Mouse (Mus musculus) cerebellum, adult (tissue): Measurements from ENCODE around the gene Gpr75.

ENCODE experiments used
- ATAC-seq: cut with Nextera tagmentation; 2 replicates; pipeline ENCODE4 v1.9.2; 2017; ENCODE audit warnings: mild to moderate bottlenecking, moderate library complexity, mixed read lengths; ENCODE audit not compliant: insufficient number of reproducible peaks, low FRiP score, low TSS enrichment

The Gpr75 gene

DNA sequence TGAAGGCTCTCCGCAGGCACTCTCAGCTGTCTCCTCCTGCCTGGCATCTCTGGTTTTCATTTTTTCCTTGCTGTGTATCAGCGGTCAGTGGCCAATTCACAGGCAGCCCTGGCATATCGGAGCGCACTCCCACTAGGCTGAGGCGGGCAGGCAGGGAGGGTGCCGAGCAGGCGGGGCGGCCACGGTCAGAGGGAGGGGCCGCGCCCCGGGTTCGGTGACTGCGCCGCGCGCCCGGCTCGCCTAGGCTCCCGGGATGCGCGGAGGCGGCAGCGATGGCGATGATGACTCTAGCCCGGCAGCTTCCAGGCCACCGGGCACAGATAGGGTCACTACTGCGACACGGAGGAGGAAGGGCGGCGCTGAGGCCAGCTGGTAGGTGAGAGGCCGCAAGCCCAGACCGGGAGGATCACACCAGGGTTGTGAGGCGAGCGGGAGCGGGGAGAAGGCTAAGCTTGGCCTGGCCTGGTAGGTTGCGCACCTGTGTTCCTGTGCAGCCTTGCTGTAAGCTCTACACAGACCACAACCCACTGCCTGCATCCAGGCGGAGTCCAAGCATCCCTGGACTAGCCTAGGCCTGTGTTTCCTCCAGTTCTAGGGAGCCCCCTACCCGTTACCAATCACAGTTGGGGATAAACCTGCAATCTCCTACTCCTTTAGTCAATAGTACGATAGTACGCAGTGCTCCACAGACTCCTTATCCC lies at the start of gene Gpr75, which contains the start of gene Asb3:
Gene Gpr75 (plus strand): TSS at position 188 of the 701 bp plus-strand sequence.
Gene Asb3 (plus strand): TSS at position 246 of the 701 bp plus-strand sequence.
- peak; percentile 96 for ATAC-seq

DNA sequence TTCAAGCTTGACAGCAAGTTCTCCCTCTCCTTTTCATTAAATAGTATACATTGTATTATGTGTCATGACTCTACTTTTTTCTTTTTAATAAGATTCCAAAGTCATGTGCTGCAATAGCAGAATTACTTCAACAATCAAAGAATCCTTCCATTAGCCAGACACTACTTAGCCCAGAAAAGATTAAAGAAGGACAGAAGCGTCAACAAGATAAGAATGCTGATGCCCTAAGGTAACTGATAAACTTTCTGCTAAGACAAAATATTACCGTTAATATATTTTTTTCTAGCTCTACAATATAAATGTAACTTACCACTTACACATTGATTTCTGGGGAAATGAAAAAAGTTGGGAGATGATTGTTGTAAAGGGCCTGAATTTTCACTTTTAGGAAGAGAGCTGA lies 46.4 kb upstream of the Gpr75 start:
- ATAC-seq: no peak

DNA sequence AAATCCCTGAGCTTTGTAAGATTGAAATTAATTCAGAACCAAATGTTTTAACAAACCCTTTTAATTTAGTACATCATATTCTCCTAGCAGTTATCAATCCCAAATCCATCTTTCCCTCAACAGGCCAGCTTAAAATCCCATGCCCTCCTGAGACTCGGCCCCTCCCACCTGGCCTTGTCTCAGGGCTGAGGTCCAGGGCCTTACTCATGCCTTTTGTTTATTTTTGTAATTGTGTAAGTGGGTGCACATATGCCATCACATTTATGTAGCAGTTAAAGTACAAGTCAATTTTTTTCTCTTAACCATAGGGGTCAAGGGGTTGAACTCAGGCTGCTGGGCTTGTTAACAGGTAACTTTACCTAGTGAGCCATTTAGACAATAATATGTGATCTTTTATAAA lies 40.8 kb upstream of the Gpr75 start:
- no peak for ATAC-seq

DNA sequence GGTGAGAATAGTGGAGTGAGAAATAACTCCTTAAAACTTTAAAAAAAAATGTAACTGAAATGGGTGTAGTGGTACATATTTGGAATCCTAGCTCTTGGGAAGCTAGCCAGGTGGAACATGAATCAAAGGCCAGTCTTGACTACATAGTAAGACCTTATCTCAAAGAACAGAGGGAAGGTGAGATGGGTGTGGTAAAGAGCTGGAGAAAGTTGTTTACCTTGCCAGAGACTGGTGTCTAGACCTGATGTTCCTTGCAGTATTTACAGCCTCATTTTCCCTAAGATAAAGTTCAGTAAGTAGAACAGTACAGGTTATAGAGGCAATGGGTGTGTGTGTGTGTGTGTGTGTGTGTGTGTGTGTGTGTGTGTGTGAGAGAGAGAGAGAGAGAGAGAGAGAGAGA lies 12.7 kb upstream of the Gpr75 start:
- no peak for ATAC-seq

DNA sequence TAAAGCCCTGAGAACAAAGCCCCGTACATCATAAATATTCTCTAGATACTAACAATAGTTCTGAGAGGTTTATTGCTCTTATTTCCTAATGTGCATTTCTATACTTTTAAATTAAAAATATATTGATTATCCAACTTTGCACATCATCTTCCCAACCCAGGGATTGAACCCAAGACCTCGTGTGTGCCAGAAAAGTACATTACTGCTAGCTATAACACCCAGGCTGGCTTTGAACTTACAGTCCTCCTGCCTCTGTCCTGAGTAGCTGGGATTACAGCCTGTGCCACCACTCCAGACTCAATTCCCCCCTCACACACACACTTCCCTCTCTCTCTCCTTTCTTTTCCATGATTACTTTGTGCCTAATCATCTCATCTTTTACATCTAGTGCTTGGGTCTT lies 3.0 kb downstream of the Gpr75 start:
- ATAC-seq: no peak

DNA sequence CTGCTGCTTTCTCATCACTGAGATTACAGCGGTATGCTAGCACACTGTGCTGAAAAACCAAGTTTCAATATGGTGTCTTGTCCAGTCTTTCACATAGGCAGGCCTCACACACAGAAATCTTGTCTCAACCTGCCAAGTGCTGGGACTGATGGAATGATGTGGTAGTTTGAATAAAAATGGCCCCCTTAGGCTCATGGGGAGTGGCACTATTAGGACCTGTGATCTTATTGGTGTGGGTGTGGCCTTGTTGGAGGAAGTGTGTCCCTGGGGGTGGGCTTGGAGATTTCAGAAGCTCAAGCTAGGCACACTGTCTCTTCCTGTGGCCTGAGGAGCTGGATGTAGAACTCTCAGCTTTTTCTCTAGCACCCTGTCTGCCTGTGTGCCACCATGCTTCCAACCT lies 11.0 kb downstream of the Gpr75 start:
- no peak for ATAC-seq

DNA sequence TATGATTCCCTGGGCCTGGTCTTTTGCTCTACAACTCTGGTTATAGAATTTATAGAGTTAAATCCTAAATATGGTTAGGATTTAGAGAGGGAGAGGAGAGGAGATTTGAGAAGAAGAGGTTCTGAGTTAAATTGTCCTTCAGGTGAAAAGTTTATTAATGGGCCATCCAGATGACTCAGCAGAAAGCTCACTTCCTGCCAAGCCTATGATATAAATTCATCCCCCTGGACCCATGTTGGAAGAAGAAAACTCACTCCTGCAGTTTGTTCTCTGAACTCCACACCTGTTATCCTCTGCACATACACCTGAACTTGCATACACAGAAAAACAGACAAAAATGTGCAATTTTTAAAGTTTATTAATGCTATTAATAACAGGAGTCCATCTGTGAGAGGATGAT lies 14.2 kb downstream of the Gpr75 start:
- ATAC-seq: no peak

DNA sequence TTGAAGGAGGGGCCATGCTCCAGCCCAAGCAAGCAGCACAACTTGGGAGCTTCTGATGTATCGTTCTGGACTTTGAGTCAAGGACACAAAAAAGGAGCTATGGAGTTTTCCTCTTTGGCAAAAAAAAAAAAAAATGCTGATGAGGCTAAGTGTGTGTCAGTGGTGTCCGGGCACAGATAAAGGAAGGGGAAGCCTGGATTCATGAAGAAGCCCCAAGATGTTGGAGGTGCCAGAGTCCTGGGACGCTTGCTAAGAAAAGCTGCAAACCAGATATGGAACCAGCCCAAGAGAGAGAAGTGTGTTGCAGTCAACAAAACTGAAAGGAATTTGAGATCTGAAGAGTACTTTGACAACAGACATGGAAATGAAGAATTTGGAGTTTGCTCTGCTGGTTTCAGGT lies 27.2 kb downstream of the Gpr75 start:
- ATAC-seq: no peak

DNA sequence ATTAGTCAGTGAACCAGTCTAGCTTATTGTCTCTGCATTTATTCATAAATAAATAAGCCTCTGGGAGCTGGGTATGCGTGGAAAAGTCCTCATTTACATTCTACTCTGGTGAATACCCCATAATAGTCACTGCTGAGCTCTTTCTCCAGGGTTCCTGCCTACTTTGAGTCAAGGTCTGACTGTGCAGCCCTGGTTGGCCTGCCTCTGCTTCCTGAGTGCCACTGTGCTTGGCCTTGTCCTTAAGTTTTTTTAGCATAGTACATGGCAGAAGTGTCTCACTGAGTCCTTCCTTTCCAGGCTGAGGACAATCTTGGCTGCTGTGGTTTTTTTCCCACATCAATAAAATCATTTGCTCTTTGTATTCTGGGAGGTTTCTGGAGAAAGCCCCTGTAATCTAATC lies 35.5 kb downstream of the Gpr75 start:
- no peak for ATAC-seq

DNA sequence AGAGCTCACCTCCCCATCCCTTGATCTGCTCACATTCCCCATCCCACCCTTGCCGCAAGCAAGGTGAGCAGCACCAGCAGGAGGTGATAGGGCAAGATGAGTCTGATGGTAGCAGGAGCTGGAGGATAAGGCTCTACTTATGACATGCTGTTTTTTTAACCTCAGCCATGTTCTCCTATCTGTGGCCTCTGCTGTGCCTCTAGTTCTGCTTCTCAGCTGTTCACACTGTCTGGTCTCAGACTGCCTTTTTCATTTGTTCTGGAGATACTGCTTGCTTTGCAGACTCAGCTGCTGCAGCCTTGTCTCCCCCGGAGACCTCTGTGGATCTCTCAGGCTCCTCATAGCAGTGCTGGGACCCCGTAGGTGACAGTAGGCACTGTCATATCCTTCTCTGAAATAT lies 38.1 kb downstream of the Gpr75 start:
- ATAC-seq: no peak

DNA sequence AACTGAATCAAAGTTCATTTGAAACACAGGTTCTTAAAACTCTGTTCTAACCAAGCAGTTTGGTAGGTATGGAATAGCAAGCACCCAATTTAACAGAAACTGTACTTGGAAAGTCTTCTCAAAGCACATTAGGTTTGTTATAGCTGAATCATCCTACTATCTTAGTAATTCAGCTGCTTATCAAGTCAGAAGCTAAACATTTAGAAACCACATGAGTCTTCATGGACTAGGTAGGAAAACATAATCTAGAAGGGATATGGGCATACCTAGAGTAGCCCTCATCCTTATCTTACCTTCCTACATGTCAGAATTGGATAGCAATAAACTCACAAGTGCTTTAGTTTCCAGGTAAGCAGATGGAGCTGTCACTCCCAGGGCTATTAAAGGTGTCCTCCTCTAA lies 42.9 kb downstream of the Gpr75 start:
- ATAC-seq: no peak

DNA sequence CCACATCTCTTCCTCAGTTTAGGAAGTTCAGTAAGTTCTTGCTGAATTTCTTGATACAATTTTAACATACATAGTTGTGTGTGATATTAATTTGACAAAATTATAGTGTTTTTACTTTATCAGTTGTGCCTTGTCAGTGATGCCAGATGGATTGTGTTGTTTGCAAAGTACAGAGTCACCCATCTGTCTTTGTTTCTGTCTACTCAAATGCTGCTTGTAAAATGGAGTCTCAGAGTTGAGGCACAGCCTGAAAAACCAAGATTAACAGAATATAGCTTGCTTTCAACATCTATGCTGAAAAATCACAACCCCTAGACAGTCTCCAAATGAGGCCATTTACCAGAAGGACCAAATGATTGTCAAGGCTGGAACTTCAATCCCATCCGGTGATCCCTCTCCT lies 43.3 kb downstream of the Gpr75 start:
- ATAC-seq: no peak
